Mouse (Mus musculus): ENCODE data around the gene Cpped1.

Gene Cpped1

GRCm38 (mm10) chr16:11845309-11845708, 63.9 kb downstream of the Cpped1 start:
- DNase-seq (ENCODE audit: low read depth, low spot score), result no peak

DNA sequence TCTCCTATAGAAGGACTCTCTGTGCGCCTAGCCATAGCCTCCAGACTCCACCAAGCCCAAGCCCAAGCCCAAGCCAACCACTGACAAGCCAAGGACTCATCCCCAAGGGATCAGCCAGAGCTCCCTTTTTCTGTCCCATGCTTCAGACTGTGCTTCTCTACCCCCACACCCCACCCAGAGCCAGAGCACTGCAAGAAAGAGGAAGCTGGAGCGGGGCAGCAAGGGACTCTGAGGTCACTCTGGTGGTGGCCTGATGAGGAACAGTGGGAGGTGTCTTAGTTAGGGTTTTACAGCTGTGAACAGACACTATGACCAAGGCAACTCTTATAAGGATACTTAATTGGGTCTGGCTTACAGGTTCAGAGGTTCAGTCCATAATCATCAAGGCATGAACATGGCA, 65.8 kb downstream of the Cpped1 start:
- peak; percentile 6 for DNase-seq (ENCODE audit: low read depth, low spot score)

DNA sequence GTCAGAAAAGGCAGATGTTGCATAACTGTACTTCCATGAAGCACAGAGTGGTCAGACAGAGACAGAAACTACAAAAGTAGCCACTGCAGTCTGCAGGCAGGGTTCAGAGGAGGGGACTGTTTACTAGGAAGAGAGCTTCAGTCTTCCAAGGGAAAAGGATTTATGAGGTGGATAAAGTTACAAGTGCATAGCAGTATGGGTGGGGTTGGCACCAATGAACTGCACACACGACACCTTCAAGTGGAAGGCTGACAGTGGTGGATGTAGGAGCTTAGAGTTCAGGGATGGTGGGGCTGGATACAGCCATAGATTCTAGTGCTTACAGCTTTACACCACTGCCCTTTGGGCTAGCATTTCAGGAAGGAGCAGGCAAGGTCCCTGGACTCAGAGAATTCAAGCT, 75.8 kb downstream of the Cpped1 start:
- no peak for DNase-seq (ENCODE audit: low read depth, low spot score)

- no peak for DNase-seq (ENCODE audit: low read depth, low spot score)
Measured at GRCm38 (mm10) chr16:11828816-11829215, 80.4 kb downstream of the Cpped1 start.

DNA sequence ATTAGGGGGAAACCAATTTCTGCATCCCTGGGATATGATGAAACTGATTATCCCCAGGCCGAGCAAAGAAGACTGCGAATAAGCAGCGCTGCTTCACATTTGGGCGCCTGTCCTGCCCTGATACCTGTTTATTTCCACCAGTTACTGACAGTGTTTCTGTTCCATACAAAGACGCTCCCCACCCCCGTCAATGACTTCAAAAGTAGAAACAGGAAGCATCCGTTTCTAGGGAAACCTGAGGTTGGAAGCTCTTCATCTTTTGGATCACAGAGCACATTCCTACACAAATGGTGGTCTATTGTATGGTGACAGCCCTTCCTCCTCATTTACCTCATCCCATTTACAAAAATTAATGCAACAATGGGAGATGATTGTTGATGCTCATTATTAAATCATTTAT, 84.4 kb downstream of the Cpped1 start:
- DNase-seq (ENCODE audit: low read depth, low spot score), result no peak

GRCm38 (mm10) chr16:11824385-11824784, 84.9 kb downstream of the Cpped1 start:
- no peak for DNase-seq (ENCODE audit: low read depth, low spot score)

- no peak for DNase-seq (ENCODE audit: low read depth, low spot score)
Measured at GRCm38 (mm10) chr16:11820791-11821190, 88.5 kb downstream of the Cpped1 start.

DNA sequence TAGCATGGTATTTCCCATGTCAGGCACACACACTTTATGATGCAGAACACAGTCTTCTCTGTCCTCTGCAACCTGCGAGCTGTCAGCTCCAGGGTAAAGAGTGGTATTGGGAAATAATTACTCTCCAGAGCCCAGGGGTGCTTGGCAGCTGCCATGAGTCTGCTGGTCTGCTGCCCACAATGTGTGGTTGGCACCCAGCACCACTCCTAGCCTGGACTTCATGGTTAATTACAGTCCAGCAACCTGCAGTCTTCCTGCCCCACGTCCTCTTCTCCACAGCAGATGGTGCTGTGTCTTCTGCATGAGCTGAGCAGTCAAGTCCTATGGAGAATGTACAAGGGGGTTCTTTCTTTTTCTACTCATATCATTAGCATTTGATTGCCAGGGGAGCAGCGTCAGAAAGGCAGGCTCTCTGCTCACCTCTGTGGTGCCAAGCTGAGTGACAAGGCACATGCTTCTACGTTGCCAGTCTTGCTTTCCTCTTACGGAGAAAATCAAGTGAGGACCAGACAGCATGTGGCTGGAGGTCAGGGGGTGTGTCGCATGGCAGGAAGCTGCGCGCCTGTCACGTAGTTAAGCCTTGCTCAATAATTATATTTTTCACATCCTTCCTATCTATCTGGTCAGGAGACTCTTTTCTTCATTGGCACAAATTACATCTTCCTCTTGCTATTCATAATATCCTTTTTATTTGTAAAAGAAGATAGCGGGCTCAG, 94.2 kb downstream of the Cpped1 start:
- DNase-seq (ENCODE audit: low read depth, low spot score), result no peak

- DNase-seq (ENCODE audit: low read depth, low spot score), result no peak
Measured at GRCm38 (mm10) chr16:11812119-11812518, 97.1 kb downstream of the Cpped1 start.

DNA sequence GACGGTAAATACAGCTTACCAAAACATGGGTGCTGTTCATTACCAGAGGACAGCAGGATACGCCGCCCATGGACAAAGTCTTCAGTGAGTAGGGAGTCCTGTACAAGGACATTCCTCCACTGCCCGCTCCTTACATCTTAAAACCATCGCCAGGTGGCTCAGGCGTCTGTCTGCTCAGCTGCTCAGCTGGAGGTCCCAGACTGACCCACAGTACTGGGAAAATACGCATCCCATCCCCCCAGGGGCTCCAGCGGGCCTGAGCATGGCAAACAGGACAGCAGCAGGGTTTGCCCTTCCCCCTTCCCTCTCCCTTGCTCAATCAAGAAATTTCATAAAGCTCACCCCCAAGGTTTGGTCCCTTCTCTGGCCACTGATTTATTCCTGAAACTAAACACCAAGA, 99.6 kb downstream of the Cpped1 start:
- no peak for DNase-seq (ENCODE audit: low read depth, low spot score)

- no peak for DNase-seq (ENCODE audit: low read depth, low spot score)
Measured at GRCm38 (mm10) chr16:11801960-11802539, 107.2 kb downstream of the Cpped1 start.

DNA sequence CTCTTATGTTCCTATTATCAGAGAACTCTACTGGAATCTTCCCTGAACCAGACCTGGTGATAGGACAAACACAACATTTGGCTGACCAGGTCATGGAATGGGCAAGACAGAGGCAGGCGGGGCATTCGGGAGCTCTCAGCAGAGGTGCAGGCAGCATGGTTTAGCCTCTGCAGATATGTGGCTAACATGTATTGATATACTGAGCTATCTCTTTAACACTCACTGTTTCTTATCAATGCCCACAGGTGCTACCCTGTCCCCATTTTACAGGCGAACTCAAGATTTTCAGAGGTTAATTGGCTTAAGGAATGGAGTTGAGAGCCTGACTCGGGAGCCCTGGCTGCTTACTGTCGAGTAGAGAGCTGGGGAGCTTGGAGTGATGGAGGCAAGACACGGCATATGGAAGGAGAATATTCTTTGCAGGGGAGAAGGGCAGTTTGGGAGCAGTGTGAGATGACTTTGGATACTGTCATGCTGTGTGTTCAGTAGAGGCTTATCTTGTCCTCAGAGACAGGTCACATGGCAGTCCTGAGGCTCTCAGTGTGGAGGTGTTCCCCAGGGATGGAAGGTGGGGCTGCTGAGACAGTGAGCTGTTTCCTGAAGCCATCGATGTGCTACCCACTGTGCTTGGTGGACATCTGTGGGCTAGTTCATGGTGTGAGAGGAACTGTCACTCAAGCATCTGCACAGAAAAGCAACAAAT, 113.3 kb downstream of the Cpped1 start:
- DNase-seq (ENCODE audit: low read depth, low spot score), result no peak

DNA sequence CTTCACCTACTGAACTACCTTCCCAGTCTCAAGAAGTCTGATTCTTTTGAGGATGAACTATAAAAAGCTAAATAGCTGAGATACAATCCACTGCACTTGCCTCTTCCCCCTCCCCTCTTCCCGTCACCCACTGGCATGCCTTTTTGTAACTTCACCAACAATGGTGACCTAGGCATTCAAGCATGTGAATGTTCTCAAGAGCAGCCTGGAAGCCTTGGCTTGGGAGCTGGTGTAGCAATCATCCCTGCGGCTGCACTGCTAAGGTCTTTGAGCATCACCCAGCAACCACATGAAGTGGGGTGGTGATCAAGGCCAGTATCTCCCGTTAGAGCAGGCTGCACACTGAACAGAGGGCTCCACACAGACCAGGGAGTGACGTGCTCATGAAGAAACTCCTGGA, 114.6 kb downstream of the Cpped1 start:
- no peak for DNase-seq (ENCODE audit: low read depth, low spot score)

DNA sequence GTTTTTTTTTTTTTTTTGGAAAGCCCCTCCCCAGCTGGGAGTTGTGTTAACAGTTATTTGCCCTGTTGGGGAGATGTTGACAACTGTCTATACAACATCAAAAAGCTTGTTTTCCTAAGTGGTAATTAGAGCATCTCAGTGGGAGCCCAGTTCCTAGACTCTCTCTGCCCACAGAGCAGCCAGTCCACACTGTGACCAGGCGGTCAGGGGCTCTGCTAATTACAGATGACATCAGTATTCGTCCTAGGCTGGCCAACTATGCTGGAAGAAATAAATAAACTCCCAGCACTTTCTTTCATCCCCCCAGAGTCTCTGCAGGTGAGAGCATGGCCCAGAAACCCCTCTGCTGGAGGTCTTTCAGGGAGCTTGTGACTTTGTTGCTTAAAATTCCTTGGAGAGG, 115.9 kb downstream of the Cpped1 start:
- DNase-seq (ENCODE audit: low read depth, low spot score), result no peak

GRCm38 (mm10) chr16:11790476-11790875, 118.8 kb downstream of the Cpped1 start:
- no peak for DNase-seq (ENCODE audit: low read depth, low spot score)

GRCm38 (mm10) chr16:11785806-11786205, 123.4 kb downstream of the Cpped1 start:
- no peak for DNase-seq (ENCODE audit: low read depth, low spot score)

GRCm38 (mm10) chr16:11784354-11784753, 124.9 kb downstream of the Cpped1 start:
- no peak for DNase-seq (ENCODE audit: low read depth, low spot score)

- DNase-seq (ENCODE audit: low read depth, low spot score), result no peak
Measured at GRCm38 (mm10) chr16:11783337-11783736, 125.9 kb downstream of the Cpped1 start.

- no peak for DNase-seq (ENCODE audit: low read depth, low spot score)
Measured at GRCm38 (mm10) chr16:11782082-11782481, 127.2 kb downstream of the Cpped1 start.

DNA sequence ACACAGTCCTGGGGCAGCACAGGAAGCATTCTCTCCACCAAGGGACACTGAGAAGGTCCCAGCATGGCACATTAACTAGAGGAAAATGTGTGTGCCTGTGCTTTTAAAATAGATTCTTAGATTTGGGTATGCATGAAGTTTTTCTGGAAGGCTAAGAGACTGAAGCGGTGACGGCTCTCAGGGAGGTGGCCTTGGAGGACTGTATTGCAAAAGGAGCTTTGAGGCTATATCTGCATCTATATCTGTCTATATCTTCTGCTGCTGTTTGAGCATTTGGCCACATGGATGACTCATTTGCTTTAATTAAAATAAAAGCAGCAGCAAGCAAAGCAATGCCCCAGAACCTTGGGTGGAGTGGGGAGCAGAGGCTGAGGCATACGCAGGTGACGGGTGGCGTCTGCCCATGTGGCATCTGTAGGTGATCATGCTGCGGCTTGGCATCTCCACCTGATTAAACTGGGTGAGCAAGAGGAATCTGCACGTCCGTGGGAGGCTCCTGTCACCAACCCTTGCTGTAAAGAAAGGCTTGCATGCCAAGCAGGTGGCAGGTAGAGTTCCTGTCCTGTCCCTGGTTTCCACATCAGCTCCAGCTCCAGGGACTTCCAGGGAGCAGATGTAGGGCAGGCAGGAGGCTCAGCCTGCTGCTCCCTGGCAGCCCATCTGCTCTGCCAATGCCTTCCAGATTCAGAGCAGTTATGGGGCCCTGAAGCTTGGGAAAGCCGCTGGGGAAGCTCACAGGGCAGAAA, 130.4 kb downstream of the Cpped1 start:
- no peak for DNase-seq (ENCODE audit: low read depth, low spot score)

- DNase-seq (ENCODE audit: low read depth, low spot score), result no peak
Measured at GRCm38 (mm10) chr16:11778191-11778590, 131.1 kb downstream of the Cpped1 start.

DNA sequence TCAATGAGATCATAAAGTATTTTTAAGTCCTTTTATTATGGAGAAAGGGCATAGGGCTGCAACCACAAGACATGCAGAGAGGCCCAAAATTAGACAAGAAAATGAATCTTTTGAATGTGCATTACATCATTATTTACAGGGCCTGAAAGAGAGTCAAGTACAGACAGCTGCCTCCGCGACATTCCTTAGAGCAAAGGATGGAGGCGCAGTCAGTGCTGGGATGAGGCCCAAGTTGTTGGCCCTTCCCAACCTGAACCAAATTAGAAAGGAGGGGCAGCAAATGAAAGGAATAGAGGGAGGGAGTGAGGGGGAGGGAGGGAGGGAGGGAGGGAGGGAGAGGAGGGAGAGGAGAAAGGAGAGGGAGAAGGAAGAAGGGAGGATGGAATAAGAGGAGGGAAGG, 132.7 kb downstream of the Cpped1 start:
- no peak for DNase-seq (ENCODE audit: low read depth, low spot score)

Measured in A20 (cell line).